Mouse (Mus musculus): ENCODE data around the gene Agbl1.
"Not testable (repeated sequence)": the region's sequence is repeated elsewhere in the genome, so short reads cannot be mapped to it uniquely, and the experiment has no call there.

Agbl1 gene

DNA sequence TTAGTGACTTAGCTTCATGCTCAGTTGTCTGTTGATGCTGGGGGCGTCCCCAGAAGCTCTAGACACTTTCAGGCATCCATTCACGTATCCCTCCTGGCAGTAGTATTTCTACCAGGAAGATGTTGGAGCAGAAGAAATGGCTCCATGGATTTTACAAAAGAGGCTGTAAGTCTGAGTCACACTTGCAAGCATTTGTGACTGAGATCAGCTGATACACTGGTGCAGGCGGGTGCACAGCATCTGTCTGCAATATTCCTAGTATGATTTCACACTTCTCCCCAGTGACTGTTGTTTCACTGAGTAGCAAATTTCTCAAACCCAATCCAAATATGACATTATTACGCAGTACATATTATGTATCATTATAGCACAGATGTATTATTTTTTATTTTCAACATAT, 332.8 kb downstream of the Agbl1 start:
- no peak for DNase-seq (ENCODE audit: low spot score in 2 of 2)

DNA sequence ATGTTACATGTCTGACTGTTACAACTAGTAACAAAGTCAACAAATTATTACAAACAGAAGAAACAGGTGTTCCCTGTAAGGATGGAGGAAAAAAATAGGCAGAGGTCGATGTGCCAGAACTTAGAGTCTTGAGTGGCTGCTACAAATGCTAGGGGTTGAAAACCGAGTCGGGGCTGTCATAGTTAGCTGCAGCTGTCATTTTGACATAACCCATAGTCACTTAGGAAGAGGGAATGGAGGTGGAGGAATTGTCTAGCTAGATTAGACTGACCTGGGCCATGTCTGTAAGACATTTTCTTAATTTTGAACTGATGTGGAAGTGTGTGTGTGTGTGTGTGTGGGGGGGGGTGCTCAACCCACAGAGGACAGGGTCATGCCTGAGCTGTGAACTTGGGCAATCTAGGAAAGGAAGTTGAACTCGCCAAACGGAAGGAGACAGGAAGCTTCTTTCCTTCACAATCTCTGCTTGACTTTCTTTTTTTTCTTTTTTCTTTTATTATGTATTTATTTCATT, 364.9 kb downstream of the Agbl1 start:
- no peak for DNase-seq (ENCODE audit: low spot score in 2 of 2)

DNA sequence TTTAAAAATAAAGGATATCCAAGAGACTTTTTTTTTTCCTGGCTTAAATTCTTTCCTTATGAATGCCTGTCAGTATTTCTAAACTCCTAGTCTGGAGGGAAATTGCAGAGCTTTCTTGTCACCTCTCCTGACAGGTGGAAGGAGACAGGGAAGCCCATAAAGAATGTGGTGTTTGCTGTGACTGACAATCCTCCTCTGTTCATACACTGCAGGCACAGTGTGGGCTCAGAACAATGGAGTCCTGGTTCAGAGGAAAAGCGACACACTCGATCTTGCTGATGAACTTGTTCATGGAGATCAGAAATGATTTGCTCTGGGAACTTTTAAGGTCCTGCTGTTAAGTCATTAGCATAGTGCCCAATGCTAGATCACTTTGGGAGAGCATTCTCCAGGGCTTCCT, 368.1 kb downstream of the Agbl1 start:
- DNase-seq (ENCODE audit: low spot score in 2 of 2) = no peak

DNA sequence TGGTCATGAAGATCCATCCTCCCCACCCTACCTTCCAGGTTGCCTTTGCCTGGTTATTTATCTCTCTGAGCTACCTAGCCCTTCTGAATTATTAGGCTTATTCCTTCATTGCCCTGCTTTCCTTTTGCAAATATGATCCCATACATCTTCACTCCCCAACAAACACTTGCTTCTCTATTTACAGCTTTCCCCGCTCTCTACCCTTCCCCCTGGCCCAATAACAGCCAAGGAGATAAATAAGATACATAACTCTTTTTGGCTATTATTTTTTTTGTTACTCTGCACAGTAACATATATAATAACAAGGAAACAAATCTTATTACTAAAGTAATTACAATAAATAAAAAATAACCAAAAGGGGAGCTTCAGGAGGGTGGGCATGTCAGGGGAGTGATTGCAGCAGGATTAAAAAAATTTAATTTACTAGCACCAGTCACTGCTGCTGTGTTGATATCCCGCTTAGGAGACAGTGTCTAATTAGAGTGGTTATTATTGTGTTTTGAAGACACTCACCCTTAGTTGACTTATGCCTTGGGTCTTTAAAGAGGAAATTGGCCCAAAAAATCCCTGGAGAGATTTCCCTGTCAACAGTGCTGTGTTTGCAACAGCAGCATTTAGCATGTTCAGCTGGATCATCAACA, 370.5 kb downstream of the Agbl1 start:
- DNase-seq (ENCODE audit: low spot score in 2 of 2) = no peak

DNA sequence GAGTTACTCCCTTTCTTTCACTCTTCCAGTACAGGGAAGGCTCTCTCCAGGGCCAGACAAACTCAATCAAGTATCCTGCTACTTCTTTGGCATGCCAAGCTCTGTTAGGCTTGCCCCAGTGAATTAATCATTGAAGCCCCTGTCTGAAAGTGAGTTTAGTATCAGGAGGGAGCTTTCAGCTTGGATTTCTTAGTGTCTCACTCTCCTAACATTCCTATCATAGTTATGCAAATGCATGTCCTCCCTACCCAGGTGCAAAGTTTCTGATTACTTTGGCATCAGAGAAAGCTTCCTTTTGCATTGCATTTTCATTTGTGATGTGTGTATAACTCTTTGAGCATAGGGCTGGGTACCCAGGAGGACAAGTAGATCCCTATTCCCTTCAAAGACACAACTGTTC, 399.8 kb downstream of the Agbl1 start:
- no peak for DNase-seq (ENCODE audit: low spot score in 2 of 2)

DNA sequence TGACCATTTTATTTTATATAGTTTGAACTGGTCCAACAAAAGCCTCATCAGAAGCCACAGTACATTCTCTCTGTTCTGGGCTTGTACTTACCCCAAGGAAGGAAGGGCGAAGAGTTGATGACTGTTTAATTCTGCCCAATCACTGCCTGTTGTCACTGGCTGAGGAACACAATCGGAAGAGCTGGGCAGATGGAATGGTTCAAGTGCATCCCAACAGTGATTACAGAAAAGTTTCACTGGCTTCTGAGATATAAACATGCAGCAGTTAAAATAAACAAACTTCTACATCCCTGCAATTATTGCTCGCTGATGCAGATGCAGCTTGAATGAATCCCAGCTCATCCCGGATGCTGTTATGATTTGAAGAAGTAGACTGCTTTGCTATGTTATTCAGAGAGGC, 421.3 kb downstream of the Agbl1 start:
- no peak for DNase-seq (ENCODE audit: low spot score in 2 of 2)

DNA sequence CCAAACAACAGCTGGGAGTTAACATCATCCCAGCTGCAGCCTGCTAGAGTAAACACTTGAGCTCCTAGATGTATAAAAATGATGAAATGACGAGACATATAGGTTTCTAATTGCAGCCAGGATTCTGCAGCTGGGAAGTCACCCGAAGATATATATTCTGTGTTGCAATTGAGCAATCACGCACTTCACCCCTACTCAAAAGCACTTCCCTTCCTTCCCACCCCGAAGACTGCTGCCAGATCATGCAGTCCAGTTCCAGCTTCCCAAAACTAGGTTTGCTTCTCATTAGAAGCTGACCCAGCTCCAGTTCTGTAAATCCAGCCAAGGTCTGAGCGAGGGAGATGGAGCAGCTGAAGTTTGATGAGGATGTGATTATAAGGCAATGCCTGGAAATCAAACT, 431.4 kb downstream of the Agbl1 start:
- no peak for DNase-seq (ENCODE audit: low spot score in 2 of 2)

DNA sequence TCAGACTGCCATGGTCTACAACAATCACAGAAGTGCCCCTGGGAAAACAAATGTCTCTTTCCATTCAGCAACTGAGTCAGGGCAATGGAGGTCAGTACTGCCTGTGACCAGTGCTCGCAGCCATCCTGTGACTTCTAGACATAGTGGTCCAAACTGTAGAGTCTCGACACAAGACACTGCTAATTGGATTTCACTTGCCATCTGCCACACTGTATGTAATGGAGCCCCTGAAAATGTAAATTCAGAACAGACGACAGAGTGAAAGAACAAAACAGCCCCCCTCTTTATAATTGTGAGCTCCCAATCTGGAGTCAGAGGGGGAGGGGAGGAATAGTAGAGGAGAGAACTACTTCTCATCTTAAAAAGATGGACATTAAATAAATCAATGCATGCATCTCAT, 445.2 kb downstream of the Agbl1 start:
- no peak for DNase-seq (ENCODE audit: low spot score in 2 of 2)

DNA sequence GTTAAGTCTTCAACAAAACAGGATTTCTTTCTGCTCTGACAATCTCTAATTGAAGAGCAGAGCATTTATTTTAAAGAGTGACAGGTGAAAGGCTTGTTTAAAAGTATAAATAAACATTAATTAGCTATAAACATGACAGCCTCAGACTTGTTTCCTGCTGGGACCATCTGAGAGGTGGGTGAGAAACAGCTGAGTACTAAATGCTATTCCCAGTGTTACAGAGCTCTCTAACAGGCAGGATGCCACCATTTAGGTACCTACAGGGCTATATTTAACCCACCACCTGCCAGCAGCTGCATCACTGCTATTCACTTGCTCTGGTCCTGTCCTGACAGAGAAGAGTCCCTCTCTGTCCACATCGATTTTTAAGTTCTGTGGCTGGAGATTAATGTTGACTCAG, 471.5 kb downstream of the Agbl1 start:
- no peak for DNase-seq (ENCODE audit: low spot score in 2 of 2)

DNA sequence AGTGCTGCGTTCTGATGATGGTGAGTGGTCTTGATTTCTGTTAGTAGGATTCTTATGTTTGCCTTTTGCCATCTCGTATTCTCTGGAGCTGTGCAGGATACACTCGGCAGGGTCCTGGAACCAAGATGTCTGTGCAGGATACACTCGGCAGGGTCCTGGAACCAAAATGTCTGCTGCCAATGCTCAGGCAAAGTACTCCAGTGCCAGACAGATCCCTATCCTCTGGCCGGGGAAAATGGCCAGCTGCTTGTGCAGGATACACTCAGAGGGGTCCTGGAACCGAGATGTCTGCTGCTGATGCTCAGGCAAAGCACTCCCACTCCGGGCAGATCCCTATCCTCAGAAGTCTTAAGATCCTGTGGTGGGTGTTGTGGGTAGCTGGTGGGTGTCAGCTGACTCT, 502.5 kb downstream of the Agbl1 start:
- not testable (repeated sequence) for DNase-seq (ENCODE audit: low spot score in 2 of 2)

DNA sequence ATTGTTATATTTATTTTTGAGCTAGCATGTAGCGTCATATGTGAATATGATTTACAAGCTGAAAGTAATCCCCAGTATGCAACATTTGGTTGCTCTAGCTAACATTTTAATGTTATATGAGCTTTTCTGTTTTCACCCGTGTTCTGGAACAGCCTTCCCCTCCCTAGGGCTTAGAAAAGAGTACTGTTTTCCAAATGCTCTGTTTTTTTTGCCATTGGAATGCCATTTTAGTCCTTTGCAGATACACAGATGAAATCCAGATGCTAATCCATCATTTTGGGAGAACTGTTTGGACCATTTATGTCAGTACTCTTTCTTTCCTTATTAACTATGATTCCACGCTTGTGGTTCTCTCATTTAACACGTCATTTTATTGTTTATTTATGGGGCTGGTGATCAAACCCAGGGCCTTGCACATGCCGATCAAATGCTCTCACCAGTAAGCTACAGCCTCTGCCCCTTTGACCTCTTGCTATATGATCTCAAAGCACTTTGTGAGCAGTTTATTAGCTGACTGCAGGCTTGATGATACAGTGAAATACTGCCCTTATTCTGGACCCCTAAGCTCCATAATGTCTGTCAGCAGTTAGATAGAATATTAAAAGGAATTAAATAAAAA, 547.7 kb downstream of the Agbl1 start:
- DNase-seq (ENCODE audit: low spot score in 2 of 2) = no peak

DNA sequence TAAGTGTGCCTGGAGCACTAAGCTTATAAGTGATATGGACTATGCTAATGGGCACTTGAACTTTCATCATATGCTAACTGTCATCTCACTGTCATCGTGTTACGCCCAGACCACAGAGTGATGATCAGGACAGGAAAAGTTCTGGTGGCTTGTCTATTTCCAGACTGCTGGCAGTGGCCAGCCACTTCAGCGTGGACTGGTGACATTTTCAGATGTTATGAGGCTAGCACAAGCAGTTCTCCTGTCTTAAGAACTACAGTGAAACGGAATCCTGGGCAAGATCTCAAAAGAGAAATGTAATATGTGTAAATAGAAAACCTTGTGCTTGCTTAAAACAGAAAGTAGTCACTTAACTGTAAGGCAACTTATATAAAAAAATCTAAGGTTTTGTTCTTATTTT, 550.8 kb downstream of the Agbl1 start:
- DNase-seq (ENCODE audit: low spot score in 2 of 2) = no peak

DNA sequence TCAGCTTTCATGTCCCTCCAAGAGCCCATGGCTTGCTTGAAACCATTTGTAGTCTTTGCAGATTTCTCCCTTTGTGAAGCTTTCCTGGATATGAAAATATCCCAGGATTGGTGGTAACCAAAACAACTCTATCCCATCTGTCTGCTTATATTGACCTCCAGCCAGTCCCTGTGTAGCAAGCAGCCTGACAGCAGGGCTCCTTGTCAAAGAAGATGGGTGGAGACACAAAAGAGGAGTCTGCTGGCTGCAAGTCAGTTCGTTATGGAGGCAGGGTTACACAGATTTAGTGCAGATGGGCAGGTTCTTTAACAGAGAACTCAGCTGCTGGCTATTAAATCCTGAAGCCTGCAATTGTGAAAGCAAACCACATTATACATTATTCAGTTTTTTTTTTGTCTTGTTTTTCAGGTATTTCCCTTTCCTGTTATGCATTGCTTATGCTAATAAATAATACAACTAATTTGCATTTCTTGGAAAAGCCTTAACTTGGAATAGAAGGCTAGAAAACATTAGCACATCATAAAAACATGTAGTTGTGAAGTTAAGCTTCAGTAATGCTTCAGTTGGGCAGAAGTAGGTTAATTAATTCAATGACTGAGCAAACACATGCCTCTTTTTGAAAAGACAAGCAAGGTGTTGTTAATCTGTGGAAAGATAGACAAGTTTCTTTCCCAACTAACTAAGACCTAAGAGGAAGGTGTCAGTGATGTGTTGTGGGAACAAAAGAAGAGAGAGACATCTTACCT, 559.0 kb downstream of the Agbl1 start:
- peak in 1 of 2 experiments; percentile 5 for DNase-seq (ENCODE audit: low spot score in 2 of 2)

DNA sequence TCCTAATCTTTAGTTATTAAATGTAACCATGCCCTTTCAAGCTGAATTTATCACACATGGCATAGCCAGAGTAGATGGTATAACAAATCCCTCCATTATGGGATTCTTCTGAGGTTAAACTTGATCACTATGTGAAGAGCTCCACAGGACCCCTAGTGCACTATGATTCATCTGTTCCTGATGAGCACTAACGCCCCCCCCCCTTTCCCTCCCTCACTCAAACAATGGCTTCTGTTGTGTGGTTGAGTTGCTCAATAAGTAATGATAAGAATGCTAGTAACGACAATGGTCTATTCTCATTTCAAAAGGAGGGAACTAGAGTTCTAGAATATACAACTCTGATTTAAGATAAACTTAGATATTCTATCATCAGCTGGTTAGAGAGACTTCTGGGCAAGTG, 560.4 kb downstream of the Agbl1 start:
- DNase-seq (ENCODE audit: low spot score in 2 of 2) = no peak

DNA sequence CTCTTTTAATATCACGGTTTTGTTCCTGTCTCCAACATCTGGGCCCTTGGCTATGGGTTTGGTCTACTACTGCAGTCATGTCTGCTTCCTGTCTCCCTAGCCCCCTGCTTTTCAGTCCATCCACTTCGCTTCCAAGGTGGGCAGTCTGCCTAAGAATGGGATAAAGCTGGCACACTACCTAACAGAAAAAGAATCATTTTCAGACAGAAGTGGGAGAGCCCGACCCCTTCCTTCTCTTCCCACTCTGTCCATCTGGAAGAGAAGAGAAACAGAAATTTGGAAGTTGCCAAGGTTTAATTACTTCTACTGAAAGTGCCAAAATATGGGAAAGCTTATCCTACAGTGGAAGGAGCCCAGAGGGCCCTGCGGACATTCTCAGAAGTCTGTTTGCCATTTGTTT, 561.6 kb downstream of the Agbl1 start:
- DNase-seq (ENCODE audit: low spot score in 2 of 2) = peak in 1 of 2 experiments; percentile 43

DNA sequence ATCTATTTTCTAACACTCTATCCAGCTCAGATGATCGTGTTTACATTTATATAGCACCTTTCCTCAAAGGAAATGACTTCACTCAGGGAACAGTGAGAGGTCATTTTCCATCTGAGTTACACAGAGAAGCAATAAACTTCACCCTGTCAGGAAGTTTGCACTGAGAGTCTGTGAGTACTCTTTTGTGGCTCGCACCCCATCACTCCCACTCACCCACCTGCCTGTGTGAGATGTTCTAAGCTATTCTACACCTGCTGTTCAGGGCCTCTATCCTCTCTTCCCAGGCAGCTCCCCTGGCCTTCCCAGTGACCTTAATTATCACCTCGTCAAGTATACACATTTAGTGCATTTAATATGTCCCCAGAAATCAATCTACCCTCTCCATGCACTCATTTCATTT, 580.3 kb downstream of the Agbl1 start:
- no peak for DNase-seq (ENCODE audit: low spot score in 2 of 2)

DNA sequence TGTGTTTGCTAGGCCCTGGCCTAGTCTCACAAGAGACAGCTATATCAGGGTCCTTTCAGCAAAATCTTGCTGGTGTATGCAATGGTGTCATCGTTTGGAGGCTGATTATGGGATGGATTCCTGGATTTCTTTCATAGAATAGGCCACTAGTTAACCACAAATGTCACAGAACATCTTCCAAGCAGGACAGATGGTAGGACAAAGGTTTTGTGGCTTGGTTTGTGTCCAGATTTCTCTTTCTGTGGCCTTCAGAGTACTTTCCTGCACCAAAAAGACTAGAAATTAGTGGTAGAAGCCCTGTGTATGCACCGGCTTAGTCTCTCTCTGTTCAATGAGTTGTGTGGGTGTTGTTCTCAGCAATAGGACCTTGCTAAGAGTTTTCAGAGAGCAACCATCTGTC, 590.9 kb downstream of the Agbl1 start:
- DNase-seq (ENCODE audit: low spot score in 2 of 2) = no peak

DNA sequence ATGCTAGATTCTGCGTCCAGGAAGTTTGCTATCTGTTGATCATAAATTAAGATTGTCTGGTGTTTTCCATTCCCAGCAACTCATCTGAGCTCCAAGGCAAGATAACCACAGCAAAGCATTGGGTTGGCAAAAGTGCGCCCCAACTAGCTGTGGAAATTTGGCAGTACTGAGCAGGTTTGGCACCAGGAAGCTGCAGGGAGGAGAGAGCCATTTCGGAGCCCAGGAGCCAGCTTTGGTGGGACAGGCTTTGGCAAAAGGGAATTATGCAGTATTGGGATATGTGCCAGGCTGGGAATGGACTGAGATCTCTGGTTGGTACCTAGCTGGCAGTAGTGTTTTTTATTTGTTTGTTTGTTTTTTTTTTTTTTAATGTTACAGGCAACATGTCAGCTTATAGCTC, 612.5 kb downstream of the Agbl1 start:
- peak in 1 of 2 experiments; percentile 16 for DNase-seq (ENCODE audit: low spot score in 2 of 2)

DNA sequence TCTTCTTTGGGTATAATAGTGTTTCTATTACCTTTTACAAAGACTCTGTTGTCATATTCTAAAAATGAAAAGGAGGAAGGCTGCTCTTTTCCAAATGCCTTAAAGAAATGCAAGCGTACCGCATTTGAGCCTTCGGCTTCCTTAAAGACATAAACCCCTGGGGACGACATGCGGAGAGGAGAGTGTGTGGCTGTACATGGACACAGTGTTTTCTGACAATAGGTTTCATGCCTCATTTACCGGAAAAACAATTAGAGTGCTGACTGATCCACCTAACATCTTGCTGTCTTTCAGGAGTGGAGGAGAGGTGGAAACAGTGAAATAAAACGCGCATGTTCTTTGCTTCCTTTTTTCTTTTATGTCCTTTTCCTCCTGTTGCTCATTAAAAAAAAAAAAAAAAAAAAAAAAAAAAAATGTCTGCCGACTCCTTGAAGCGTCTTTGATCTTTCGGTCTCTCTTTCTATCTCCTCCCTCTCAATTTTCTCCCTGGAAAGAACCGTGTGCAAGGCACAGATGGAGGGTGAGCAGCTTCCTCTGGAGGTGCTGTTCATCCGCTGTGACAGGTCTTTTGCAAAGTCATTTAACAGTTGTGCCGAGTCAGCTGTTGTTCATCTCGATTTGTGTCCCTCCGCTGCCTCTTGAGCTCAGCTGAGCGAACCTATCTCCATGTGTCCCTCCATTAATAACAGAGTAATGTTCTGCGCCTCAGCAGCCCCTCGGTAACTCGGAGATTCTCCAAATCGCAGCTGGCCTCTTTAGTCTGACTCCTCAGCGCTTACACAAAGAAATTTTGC, 659.9 kb downstream of the Agbl1 start:
- DNase-seq (ENCODE audit: low spot score in 2 of 2) = peak in 1 of 2 experiments; percentile 20

DNA sequence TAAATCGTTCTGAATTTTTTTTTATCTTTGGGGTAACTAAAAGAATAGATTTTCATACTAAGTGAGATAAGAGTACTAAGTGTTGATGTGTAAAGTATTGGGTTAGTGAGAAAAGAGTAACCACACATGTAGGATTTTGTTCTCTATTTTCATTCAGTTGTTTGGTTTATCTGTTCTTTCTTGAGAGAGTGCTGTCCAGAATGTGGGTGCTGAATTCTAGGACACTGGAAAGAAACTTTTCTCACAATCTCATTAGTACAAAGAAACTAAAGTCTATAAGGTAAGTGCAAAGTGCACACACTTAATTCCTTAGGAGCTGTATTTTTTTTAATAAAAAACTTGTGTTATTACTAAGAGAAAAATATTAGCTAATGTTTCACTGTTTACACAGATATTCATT, 674.4 kb downstream of the Agbl1 start:
- no peak for DNase-seq (ENCODE audit: low spot score in 2 of 2)

DNA sequence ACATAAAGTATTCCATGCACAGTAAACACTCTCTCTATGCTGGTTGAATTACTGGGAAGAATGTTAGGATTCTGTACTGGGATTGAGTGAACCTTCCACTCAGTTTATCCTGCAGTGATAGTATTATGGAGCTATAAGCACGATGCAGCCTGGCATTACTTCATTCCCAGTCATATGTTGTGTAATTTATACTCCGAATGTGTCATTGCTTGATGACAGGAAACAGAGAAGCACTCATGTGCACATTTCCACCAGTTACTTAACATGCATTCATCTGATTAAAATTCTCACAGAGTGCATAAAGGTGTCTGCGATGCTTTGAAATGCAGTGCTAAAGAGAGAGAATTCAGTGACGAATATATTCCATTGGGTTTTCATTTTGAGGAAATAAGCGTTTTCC, 682.0 kb downstream of the Agbl1 start:
- DNase-seq (ENCODE audit: low spot score in 2 of 2) = no peak

DNA sequence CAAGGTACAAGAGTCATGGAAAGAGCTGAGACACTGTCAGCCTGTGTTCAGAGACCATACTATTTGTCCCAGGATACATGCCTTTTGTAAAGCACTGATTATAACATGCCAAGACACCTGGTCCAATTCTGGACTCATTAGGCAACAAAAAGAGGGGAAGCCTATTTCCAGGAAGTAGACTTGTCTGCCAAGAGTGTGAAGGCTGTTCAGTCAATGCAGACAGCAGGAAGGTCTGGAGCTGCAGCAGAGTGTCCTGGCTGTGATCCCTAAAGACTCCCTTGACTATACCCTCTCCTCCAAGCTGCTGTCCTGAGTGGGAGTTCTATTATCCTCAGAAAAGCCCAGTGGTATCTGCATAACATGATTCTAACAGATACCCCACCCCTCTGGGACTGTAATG, 689.2 kb downstream of the Agbl1 start:
- no peak for DNase-seq (ENCODE audit: low spot score in 2 of 2)

Data from cerebellum, postnatal 4 days (tissue).